Mouse (Mus musculus) limb, embryonic 14.5 days (tissue): Measurements from ENCODE around the gene F830045P16Rik. TPM values are rescaled to one million over a fixed set of nuclear protein-coding genes. Genes with fewer than 3 reads are reported as not detected.

Source experiments
- ATAC-seq: fragments of 200-750 bp; cut with Nextera tagmentation; 2 replicates; pipeline ENCODE4 v1.8.0; 2017; ENCODE audit warnings: low read depth, moderate number of reproducible peaks, moderate TSS enrichment; ENCODE audit not compliant: low FRiP score
- DNase-seq: peaks from one replicate; pipeline ENCODE4 v3.0.0-alpha.2; 2015; ENCODE audit warnings: low spot score
- H3K27ac ChIP-seq: fragments of 300-500 bp; sonication (generic); replicated peaks from 2 replicates; pipeline ENCODE4 v1.5.1; 2014; ENCODE audit warnings: low read depth, mild to moderate bottlenecking, low read length, moderate library complexity, mixed read lengths
- H3K27me3 ChIP-seq: fragments of 300-500 bp; sonication (generic); 2 replicates; pipeline ENCODE4 v1.6.1; 2014; ENCODE audit warnings: low read length, mixed read lengths; ENCODE audit not compliant: control insufficient read depth, insufficient read depth
- H3K36me3 ChIP-seq: fragments of 300-500 bp; sonication (generic); 2 replicates; pipeline ENCODE4 v1.6.1; 2014; ENCODE audit warnings: mild to moderate bottlenecking, low read length, moderate library complexity, mixed read lengths; ENCODE audit not compliant: control insufficient read depth, insufficient read depth
- H3K4me1 ChIP-seq: fragments of 300-500 bp; sonication (generic); 2 replicates; pipeline ENCODE4 v1.6.1; 2014; ENCODE audit warnings: antibody characterized with exemption, low read length, mixed read lengths; ENCODE audit not compliant: control insufficient read depth, insufficient read depth
- H3K4me2 ChIP-seq: fragments of 300-500 bp; sonication (generic); replicated peaks from 2 replicates; pipeline ENCODE4 v1.6.1; 2014; ENCODE audit warnings: low read depth, mild to moderate bottlenecking, low read length, moderate library complexity; ENCODE audit not compliant: severe bottlenecking
- H3K4me3 ChIP-seq: fragments of 300-500 bp; sonication (generic); replicated peaks from 2 replicates; pipeline ENCODE4 v1.5.1; 2014; ENCODE audit warnings: low read length
- H3K9ac ChIP-seq: fragments of 300-500 bp; sonication (generic); 2 replicates; pipeline ENCODE4 v1.6.1; 2014; ENCODE audit warnings: mild to moderate bottlenecking, low read depth, low read length, moderate library complexity; ENCODE audit not compliant: severe bottlenecking
- H3K9me3 ChIP-seq: fragments of 300-500 bp; sonication (generic); 2 replicates; pipeline ENCODE4 v1.6.1; 2016; ENCODE audit warnings: low read length; ENCODE audit not compliant: control insufficient read depth
- POLR2A ChIP-seq: fragments of 200-500 bp; IDR thresholded peaks from 2 replicates; pipeline ENCODE4 v1.8.0; 2012; ENCODE audit warnings: inconsistent platforms, mild to moderate bottlenecking, moderate library complexity, borderline replicate concordance; ENCODE audit not compliant: insufficient read depth, insufficient read length; ENCODE audit errors: extremely low read depth
- WGBS: fragments of 180-500 bp; shearing (Covaris S2); extraction: QIAGEN DNeasy Blood & Tissue Kit; methylation state at CpG from one replicate; pipeline ENCODE4 v1.1.7; 2014; 5-methylcytosine and 5-hydroxymethylcytosine counted together
- polyA plus RNA-seq, 2 experiments: library from polyadenylated mRNA; depleted of rRNA in 1 of 2; stranded (reverse) in 1 of 2; unstranded in 1 of 2; fragments of >200 nt; fragmentation: Nextera tagmentation in 1 of 2; extraction: Ambion mirVana in 1 of 2; gene quantifications; 2 replicates each; pipeline versions ENCODE4 v1.2.1 to v1.2.3; 2012 to 2014

F830045P16Rik gene
- polyA plus RNA-seq, 2 experiments, result 0.22 to 0.34 TPM

- no peak for ATAC-seq
- no peak overlapping the region for H3K27ac ChIP-seq
- H3K9me3 ChIP-seq, result no peaks in the 10 kb centered on the region
- H3K4me2 ChIP-seq, result no peak overlapping the region
- no peaks in the 10 kb centered on the region for H3K36me3 ChIP-seq
- H3K27me3 ChIP-seq, result no peaks in the 10 kb centered on the region
- TF ChIP-seq POLR2A, result no peak
- no peak overlapping the region for H3K4me3 ChIP-seq
- no peak overlapping the region for H3K9ac ChIP-seq
- DNase-seq, result no peak
- no peaks in the 10 kb centered on the region for H3K4me1 ChIP-seq
Measured at GRCm38 (mm10) chr2:129531102-129531501, 5.3 kb downstream of the F830045P16Rik start.

DNA sequence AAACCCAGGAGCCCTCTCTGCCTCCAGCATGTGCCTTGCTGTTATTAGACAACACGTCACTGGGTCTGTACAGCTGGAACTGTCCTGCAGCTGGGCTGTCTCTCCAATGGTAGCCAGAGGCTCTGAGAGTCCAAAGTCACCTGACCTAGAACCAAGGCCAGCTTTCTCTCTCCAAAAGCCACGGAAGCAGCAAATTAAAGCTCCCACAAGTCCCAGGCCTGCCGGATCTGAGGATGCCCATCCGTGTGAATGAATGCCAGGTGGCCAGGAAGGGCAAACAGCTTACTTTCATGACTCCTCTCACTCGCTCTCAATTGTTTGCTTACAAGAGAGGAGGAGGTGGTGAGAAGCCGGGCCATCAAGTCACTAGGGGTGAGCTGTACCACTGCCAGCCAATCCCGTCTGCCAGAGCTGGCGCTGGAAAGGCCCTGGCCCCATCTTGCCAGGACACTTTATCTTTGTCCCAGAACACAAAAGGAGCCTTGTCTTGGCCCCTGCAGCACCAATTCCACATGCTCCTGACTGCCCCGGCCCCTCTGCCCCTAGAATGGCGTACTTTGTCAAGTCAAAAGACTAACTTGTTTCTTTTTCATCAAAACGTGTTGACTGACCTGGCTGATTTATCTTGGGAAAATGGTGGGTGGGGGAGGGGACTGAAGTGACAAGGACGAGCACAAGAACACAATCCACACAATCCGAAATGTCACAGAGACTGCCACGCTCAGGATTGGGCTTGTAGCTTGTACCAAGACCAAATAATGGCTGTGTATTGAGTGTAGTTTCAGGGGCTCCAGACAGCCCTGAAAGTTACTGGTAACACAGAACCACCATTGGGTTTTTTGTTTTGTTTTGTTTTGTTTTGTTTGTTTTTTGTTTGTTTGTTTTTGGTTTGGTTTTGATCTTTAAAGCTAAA is 6.8 kb downstream of the F830045P16Rik start:
- 33% methylated on average over 14 of the region's 14 CpGs for WGBS
- Histone ChIP-seq H3K9me3 (no peaks in the 10 kb centered on the region), H3K27ac (no peak overlapping the region), H3K27me3 (no peaks in the 10 kb centered on the region), H3K36me3 (no peaks in the 10 kb centered on the region), H3K4me2 (no peak overlapping the region), H3K4me3 (no peak overlapping the region), H3K4me1 (no peaks in the 10 kb centered on the region), H3K9ac (no peak overlapping the region)
- no peak for TF ChIP-seq POLR2A
- DNase-seq, result no peak
- no peak for ATAC-seq

DNA sequence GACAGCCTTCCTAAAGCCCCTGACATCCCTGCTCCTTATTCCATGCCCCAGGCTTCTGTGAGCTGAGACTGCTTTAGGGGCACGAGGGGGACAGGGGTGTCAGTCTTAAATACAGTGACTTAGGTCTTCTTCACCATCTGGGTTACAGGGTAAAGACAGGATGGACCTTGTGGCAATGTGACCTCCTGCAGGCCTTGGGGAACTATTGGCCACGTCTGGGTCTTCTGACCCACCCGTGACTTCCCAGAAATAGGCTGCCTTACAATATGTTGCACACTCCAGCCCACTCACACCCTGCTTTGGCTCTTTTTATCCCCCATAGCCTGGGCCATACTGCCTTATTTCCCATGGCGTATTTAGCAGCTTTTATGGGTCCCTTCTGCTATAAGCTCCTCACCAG is 8.5 kb downstream of the F830045P16Rik start:
- Histone ChIP-seq H3K4me3 (no peak overlapping the region), H3K36me3 (no peaks in the 10 kb centered on the region), H3K27ac (no peak overlapping the region), H3K9ac (no peak overlapping the region), H3K4me1 (no peaks in the 10 kb centered on the region), H3K9me3 (no peaks in the 10 kb centered on the region), H3K27me3 (no peaks in the 10 kb centered on the region), H3K4me2 (no peak overlapping the region)
- WGBS, result 73% methylated on average over 4 of the region's 4 CpGs
- no peak for DNase-seq
- ATAC-seq, result no peak
- no peak for TF ChIP-seq POLR2A

GRCm38 (mm10) chr2:129526322-129526721 is 10.1 kb downstream of the F830045P16Rik start:
- Histone ChIP-seq H3K36me3 (no peaks in the 10 kb centered on the region), H3K27ac (no peak overlapping the region), H3K27me3 (no peaks in the 10 kb centered on the region), H3K9me3 (no peaks in the 10 kb centered on the region), H3K9ac (no peak overlapping the region), H3K4me3 (no peak overlapping the region), H3K4me2 (no peak overlapping the region), H3K4me1 (no peaks in the 10 kb centered on the region)
- no peak for TF ChIP-seq POLR2A
- DNase-seq, result no peak
- WGBS, result 76% methylated on average over 4 of the region's 4 CpGs
- ATAC-seq, result no peak

DNA sequence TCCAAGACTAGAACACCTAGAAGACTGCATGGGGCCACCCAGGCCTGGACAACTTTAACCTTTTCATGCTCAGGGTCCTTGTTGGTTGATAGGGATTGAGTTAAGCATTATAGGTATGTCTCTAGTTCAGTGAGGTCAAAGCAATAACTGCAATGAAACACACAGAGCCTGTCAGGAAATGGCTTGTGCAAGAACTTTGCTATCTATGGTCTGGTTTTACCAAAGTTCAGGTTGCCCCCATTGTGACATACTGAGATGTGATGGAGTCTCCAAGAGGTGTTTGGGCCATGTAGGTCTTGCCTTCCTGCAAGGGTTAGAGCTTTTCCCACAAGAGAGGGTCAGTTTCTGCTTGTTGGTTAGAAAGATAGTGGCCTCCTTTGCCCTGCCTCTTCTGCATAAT is 10.8 kb downstream of the F830045P16Rik start:
- ATAC-seq (no peak), DNase-seq (no peak)
- Histone ChIP-seq H3K9ac (no peak overlapping the region), H3K4me3 (no peak overlapping the region), H3K4me2 (no peak overlapping the region), H3K4me1 (no peaks in the 10 kb centered on the region), H3K27me3 (no peaks in the 10 kb centered on the region), H3K27ac (no peak overlapping the region), H3K9me3 (no peaks in the 10 kb centered on the region), H3K36me3 (no peaks in the 10 kb centered on the region)
- TF ChIP-seq POLR2A, result no peak
